Mouse (Mus musculus) v-Abl transformed pro-B cells (cell line): ENCODE measurements around the gene Lbr.

Source experiments
- in situ Hi-C, 2 experiments: fragments of 400-800 bp; cut with MboI; formaldehyde crosslinking; loops; one replicate each; pipeline ENCODE4 v1.15.1; 2025; ENCODE audit not compliant: unreplicated experiment in 2 of 2

Gene Lbr

DNA sequence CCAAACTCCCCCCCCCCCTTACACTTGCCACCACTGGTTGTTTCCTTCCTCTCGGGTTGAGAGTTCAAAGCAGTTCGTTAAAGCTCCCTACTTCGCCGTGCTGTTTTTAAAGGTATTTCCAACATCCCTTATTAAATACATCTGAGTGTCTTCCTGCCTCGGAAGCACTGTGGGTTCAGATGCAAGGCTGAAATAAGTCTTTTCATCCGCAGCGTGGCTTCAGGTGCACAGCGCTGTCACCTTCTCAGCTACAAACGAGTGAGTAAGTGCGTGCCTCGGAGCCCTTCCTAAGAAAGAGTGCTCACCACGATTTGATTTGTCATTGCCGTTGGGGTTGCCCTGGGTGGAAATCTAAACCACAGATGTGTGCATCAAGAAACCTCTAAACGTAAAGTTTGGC lies at the start of gene Lbr:
Gene Lbr, minus strand, starts transcription at position 266 of the 400 bp plus-strand sequence.
- in situ Hi-C loops, result loop anchor here (5.0 to 25.0 kb wide), 3 partner anchors 35 to 955 kb away; partner anchors contain the start of gene Lefty2 (in 1 of the 2)

DNA sequence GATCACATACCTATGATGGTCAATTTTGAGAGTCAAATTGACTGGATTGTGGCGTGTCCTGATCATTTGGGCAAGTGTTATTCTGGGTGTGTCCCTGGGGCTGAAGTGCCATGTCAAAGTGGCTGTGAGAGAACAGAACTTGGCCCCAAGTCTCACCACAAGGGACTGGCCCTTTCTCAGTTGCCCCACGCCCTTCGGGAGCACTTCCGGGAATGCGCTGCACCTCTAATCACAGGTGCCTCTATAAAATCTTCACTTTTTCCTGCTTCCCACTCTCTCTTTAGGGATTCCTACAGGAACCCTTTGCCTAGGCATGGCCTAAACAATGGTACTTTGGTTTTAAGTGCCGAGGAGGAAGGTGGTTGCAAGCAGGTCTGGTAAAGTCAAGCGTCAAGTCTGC lies 46.8 kb upstream of the Lbr start:
- in situ Hi-C loops, result loop anchor here (5.0 to 25.0 kb wide), 9 partner anchors 65 to 653 kb away; partner anchors contain the start of genes Degs1 (in 1 of the 2) and Fbxo28 (in 1 of the 2)

DNA sequence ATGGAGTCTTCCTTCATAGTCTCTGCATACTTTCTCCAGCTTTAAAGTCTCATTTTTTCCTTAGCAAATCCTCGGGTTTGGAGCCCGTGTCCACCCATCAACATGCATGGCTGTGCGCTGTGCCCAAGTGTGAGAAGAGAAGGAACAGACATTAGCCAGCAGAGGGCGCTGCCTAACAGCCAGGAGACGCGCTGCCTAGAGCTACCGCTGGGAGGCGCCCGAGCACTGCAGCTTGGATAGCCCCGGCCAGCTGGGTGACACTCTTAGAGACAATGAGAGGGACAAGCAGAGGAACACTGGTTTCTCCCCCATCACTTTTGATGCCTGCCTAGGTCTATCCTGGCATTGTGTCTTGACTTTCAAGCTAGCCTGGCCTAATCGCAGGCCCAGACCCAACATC lies 46.0 kb upstream of the Lbr start:
- in situ Hi-C loops, result loop anchor here (5.0 to 25.0 kb wide), 9 partner anchors 64 to 654 kb away; partner anchors contain the start of genes Degs1 (in 1 of the 2) and Fbxo28 (in 1 of the 2)

- in situ Hi-C loops, result loop anchor here (5.0 to 25.0 kb wide), 10 partner anchors 54 to 607 kb away; partner anchors contain the start of genes Degs1 (in 1 of the 2) and Fbxo28 (in 1 of the 2)
These were observed 38.7 kb upstream of the Lbr start for GRCm38 (mm10) chr1:181881532-181881931.

DNA sequence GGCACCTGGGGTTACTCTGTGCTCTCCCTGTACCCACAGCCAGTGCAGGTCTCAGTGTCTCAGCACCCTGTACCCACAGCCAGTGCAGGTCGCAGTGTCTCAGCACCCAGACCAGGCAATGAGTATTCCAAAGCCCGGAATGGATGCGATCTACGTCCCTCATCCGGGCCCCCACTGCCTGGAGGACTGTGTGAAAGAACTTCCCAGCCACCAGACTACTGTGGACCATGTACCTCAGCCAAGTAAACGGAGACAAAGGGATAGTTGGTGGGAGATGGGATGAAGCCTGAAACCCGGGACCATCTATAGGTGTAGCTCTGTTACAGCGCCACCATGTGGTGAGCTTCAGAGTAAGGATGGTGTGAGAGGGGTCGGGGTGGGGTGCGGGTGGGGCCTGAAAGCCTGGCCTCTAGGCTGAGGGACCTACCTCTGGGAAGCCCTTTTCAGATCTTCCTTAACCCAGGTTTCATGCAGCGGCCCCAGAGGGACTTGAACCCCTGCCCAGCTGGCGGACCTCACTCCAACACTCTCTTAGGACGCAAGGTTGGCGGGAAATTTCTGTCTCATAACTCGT lies 38.0 kb upstream of the Lbr start:
- in situ Hi-C loops, result loop anchor here (5.0 to 25.0 kb wide), 10 partner anchors 54 to 606 kb away; partner anchors contain the start of genes Degs1 (in 1 of the 2) and Fbxo28 (in 1 of the 2)

DNA sequence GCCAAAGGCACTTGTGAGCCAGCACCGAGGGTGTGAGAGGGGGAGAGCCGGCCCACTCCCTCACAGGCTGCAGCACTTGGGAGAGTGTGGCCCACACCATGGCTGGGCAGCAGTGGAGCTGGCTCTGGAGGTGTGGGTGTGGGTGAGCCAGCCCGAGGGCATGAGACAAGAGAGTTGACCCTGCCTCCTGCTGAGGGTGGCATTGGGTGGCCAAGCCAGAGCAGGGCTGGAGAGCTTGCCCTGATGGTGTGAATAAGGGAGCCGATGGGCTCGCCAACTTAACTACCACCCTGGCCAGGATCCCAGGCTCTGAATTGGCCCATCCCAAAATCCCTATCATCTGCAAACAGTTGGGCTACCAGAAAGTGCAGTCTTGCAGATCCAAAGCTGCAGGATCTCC lies 35.6 kb upstream of the Lbr start:
- in situ Hi-C loops, result loop anchor here (5.0 to 25.0 kb wide), 4 partner anchors 36 to 591 kb away; partner anchors contain the start of genes Degs1 (in 1 of the 2), Fbxo28 (in 1 of the 2) and Lbr (in 1 of the 2)

DNA sequence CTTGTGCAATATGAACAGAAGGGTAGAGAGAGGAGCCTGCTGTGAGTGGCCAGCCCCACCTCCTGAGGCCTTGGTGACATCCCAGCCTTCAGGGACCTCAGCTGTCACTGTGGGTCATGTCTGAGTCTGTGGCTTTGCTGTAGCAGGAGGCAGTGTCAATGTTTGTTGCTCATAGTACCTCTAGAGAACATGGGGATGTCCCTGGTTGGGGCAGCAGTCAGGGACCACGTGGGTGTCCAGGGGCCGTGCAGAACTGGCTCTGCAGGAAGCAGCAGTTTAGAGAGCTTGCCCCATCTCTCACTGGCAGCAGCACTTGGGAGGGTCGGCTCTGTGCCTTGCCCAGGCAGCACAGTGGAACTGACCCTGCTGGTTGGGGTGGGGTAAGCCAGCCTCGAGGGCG lies 34.2 kb upstream of the Lbr start:
- in situ Hi-C loops, result loop anchor here (5.0 to 25.0 kb wide), 4 partner anchors 35 to 590 kb away; partner anchors contain the start of genes Degs1 (in 1 of the 2), Fbxo28 (in 1 of the 2) and Lbr (in 1 of the 2)

GRCm38 (mm10) chr1:181876656-181877055 lies 33.8 kb upstream of the Lbr start:
- in situ Hi-C loops, result loop anchor here (5.0 to 25.0 kb wide), 4 partner anchors 34 to 589 kb away; partner anchors contain the start of genes Degs1 (in 1 of the 2), Fbxo28 (in 1 of the 2) and Lbr (in 1 of the 2)

DNA sequence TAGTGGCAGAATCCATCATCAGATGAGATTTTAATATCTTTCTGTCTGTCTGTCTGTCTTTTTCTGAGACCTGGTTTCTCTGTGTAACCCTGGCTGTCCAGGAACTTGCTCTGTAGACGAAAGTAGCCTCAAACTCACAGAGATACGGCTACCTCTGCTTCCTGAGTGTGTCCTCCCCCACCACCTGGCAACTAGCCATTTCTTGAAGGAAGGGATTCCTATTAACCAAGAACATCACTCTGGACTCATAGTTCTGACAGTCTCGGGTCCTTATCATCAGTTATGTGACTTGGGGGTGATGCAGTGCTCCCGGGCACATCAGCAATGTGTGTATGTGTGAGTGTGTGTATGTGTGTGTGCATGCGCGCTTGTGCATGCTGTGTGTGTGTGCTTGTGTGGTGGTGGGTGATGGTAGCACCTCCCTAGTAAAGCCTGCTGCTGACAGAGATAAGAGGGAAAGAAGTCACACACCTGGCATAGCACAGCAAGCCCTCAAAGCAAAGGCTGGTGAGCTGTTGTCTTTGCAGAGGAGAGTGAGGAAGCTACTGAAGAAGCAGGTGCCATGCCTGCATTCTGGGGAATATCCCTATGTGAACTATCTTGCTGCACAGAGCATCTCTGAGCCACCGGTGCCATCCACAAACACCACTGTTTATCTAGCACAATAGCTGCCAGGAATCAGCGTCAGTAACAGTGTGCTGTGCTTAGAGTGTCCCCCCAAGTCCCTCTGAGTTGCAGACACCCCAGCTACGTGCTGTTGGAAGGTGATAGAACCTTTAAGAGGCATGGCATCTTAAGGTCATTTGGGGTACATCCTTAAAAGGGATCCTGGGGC lies 30.5 kb upstream of the Lbr start:
- in situ Hi-C loops, result loop anchor here in 1 of 2 experiments (25.0 kb wide), 2 partner anchors 711 to 961 kb away; partner anchors contain the start of gene Pycr2

DNA sequence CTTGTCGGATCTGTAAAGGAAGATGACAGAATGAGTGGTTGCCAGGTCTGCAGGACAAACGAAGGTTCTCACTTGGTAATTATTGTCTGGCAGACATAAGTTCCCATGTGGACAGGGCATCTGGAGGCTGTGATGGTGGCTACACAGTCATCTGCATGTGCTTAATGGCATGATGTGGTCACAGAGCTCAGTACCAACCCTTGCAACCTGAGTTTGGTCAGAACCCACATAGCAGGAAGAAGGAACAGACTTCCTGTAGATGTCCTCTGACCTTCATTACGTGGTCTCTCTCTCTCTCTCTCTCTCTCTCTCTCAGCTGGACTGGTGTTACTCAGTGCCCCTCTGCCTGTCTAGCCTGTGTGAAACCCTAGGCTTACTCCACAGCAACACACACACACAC lies 29.8 kb upstream of the Lbr start:
- in situ Hi-C loops, result loop anchor here in 1 of 2 experiments (25.0 kb wide), 2 partner anchors 710 to 960 kb away; partner anchors contain the start of gene Pycr2

- in situ Hi-C loops, result loop anchor here in 1 of 2 experiments (25.0 kb wide), 2 partner anchors 704 to 954 kb away; partner anchors contain the start of gene Pycr2
These were observed 23.8 kb upstream of the Lbr start for GRCm38 (mm10) chr1:181866429-181867280.

DNA sequence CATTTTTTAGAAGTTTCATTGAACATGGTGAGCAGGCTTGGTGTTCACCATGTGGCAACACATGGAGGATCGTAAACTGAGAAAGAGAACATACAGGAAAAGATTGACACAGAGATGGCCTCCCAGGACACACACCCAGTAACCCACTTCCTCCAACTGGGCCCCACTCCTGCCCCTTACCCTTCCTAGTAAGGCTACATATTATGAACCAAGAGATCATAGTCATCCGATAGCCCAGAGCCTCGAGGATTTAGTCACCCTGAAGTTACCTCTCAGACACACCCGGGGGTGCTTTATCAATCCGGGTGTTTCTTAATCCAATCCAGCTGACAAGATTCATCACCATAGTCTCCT lies 23.0 kb upstream of the Lbr start:
- in situ Hi-C loops, result loop anchor here in 1 of 2 experiments (25.0 kb wide), 2 partner anchors 704 to 954 kb away; partner anchors contain the start of gene Pycr2

DNA sequence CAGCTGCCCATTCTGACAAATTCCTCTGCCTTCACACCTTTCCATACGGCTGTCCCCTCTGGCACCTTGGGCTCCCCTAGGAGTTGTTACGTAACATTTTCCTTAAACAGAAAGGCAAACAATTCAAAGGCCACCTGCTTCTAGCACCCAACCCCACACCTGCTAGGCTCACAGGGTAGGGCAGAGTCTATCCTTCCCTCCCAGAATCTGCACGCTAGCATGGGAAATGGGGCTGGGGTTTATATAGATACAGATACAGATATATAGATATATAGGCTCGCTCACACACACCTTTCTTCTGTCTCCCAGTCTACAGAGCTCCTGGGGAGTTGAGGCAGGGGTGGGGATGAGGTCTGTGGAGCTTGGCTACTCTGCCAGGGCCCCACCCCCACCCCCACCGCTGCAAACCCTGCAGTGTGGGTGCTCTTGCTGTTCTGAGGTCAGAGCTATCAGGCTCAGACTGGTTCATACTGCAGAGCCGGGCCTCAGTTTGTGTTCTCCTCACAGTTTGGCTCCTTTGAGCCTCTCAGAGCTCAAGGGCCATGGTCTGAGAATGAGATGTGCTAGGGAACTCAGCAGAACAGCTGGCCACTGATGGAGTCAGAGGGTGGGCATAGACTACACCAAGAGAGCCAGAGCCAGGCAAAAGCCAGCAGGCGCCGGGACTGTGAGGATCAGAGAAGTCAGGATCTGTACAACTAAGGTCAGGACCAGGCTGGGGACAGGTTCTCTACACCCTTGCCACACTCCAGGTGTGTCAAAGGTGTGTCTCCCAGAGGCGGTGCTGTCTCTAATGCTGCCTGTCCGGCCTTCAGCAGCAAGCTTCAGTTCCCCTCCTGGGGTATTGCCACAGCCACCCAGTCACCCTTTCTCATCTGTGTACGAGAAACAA lies 22.4 kb upstream of the Lbr start:
- in situ Hi-C loops, result loop anchor here in 1 of 2 experiments (25.0 kb wide), 2 partner anchors 703 to 953 kb away; partner anchors contain the start of gene Pycr2

DNA sequence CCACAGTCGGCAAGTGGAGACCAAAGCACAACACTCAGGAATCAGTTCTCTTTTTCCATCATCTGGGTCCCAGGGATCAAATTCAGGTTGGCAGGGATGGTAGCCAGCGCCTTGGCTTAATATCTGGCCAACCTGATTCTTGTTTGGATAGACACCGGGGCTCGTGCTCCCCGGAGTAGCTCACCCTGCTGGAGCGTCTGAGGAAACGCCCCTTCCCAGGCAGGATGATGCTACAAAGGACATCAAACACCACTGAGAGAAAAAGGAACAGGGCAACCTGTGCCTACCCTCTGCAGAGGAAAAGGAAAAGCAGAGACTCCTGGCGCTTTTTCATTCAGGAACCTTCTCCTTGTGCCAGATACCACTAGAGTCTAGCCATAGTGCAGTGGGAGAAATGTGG lies 20.6 kb upstream of the Lbr start:
- in situ Hi-C loops, result loop anchor here in 1 of 2 experiments (25.0 kb wide), 2 partner anchors 701 to 951 kb away; partner anchors contain the start of gene Pycr2

- in situ Hi-C loops, result loop anchor here in 1 of 2 experiments (25.0 kb wide), 2 partner anchors 701 to 951 kb away; partner anchors contain the start of gene Pycr2
These were observed 20.0 kb upstream of the Lbr start for GRCm38 (mm10) chr1:181862676-181863374.

DNA sequence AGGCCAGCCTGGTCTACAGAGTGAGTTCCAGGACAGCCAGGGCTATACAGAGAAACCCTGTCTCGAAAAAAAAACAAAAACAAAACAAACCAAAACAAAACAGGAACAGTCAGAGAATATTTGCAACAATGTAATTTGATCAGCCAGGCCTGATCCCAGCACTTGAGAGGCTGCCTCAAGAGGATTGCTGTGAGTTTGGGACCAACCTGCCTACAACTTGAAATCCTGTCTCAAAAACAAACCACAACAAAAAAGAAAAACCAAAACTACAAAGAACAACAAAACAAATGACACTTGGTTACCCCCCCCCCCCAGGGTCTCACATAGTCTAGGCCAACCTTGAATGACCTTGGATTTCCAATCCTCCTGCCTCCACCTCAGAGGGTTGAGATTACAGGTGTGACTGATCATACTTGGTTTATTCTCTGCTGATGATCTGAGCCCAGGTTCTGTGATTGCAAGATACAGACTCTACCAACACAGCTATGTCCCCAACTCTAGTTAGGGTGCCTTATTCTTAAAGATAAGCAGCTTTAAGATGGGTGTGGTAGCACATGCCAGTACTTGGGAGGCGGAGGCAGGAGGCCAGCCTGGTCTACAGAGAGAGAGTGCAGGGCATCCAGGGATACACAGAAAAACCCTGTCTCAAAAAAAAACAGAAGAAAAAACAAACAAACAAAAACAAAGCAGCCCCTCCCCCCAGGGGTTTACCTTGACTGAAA lies 18.5 kb upstream of the Lbr start:
- in situ Hi-C loops, result loop anchor here in 1 of 2 experiments (25.0 kb wide), 2 partner anchors 699 to 949 kb away; partner anchors contain the start of gene Pycr2

GRCm38 (mm10) chr1:181860659-181861058 lies 17.8 kb upstream of the Lbr start:
- in situ Hi-C loops, result loop anchor here in 1 of 2 experiments (25.0 kb wide), 2 partner anchors 698 to 948 kb away; partner anchors contain the start of gene Pycr2
